ENCODE assay signal across 8 mouse cellular contexts in the genomic region with DNA sequence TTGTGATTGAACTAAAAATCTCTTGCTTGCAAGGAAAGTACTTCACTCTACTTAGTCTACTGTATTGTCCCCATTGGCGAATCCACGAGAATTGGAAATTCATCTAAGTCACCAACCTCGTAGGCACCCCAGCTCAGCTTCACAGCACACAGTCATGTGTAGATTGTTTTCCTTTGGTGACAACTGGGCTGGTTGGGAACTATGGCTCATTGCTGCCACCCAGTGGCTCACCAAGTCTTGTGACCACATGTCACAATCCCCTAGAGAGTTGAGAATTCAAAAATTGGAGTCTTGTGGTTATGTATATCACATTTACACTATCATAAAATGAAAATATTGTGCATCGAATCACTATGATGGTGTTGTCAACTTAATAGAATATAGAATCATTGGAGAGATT. TPM values are rescaled to one million over a fixed set of nuclear protein-coding genes. Genes with fewer than 3 reads are reported as not detected.
DNase-seq lines count a peak whose midpoint lies in the region; ATAC-seq and TF ChIP-seq lines count a peak whose summit lies in the region.

No protein-coding gene starts in this region.

- no peaks in the 10 kb centered on the region for H3K9me3 ChIP-seq in midbrain, embryonic 10.5 days (replicated peaks)
- no peaks in the 10 kb centered on the region for H3K9me3 ChIP-seq in midbrain, embryonic 13.5 days
- H3K9me3 ChIP-seq in MEL (replicated peaks; ENCODE audit: insufficient read depth, low read length) = no peaks in the 10 kb centered on the region

- TF ChIP-seq EP300 in MEL (IDR thresholded peaks at IDR 0.05; ENCODE audit: low read depth in 1 of 2, low read length in 2 of 2) = no peak

- H3K9ac ChIP-seq in midbrain, embryonic 13.5 days (replicated peaks) = no peak overlapping the region
- no peak overlapping the region for H3K9ac ChIP-seq in MEL (ENCODE audit: control insufficient read depth, low read depth, low read length, poor library complexity, severe bottlenecking)

- no peak for TF ChIP-seq POLR2A in MEL (IDR thresholded peaks at IDR 0.05; ENCODE audit: control insufficient read depth in 1 of 2, insufficient read depth in 1 of 2, low read depth in 1 of 2, low read length in 2 of 2, poor library complexity in 1 of 2)

- peak; percentile 54 to 76 (median 72) for TF ChIP-seq CTCF in MEL (IDR thresholded peaks at IDR 0.05 in 2 of 3, conservative IDR thresholded peaks at IDR 0.05 in 1 of 3; ENCODE audit: control insufficient read depth in 1 of 3, insufficient read depth in 1 of 3, low read depth in 2 of 3, low read length in 3 of 3, poor library complexity in 1 of 3, severe bottlenecking in 1 of 3)

- H3K27me3 ChIP-seq in midbrain, embryonic 10.5 days (ENCODE audit: low read depth, poor library complexity, severe bottlenecking) = no peaks in the 10 kb centered on the region
- no peaks in the 10 kb centered on the region for H3K27me3 ChIP-seq in midbrain, embryonic 13.5 days
- H3K27me3 ChIP-seq in MEL (ENCODE audit: control insufficient read depth in 1 of 2, insufficient read depth in 2 of 2, low read length in 2 of 2) = no peaks in the 10 kb centered on the region

- DNase-seq in midbrain, embryonic 10.5 days (ENCODE audit: low spot score) = peak; percentile 22
- peak; percentile 69 for DNase-seq in MEL (ENCODE audit: low read depth, low spot score)
- peak; percentile 14 for DNase-seq in c-Kit-positive CD71-negative TER-119-negative erythroid progenitor cells, embryonic 14.5 days (ENCODE audit: low read depth)
- peak; percentile 61 to 66 for DNase-seq in layer of hippocampus, postnatal 10 days (ENCODE audit: low spot score in 2 of 2)
- DNase-seq in naive thymus-derived CD4-positive, alpha-beta T cell, adult 2 months (ENCODE audit: low read depth) = peak; percentile 70

- H3K4me1 ChIP-seq in midbrain, embryonic 10.5 days = no peaks in the 10 kb centered on the region
- H3K4me1 ChIP-seq in midbrain, embryonic 13.5 days (replicated peaks) = no peaks in the 10 kb centered on the region
- 0 out of 4 replicates have a peak, but pooled peaks cover 0 to 1% of the 10 kb centered on the region in 2 experiments for H3K4me1 ChIP-seq in MEL (ENCODE audit: control insufficient read depth in 1 of 2, insufficient read depth in 2 of 2, low read length in 2 of 2)

- ATAC-seq in midbrain, embryonic 13.5 days = no peak
- ATAC-seq in granulocyte monocyte progenitor cell, adult 5-6 weeks (replicated peaks; ENCODE audit: poor library complexity, severe bottlenecking) = peak; percentile 65; the same call in 1 of the 2 replicates
- ATAC-seq in erythroid progenitor cell, adult 5-6 weeks (replicated peaks; ENCODE audit: low FRiP score, poor library complexity, severe bottlenecking) = no peak

- H3K27ac ChIP-seq in midbrain, embryonic 10.5 days (replicated peaks) = no peak overlapping the region
- no peak overlapping the region for H3K27ac ChIP-seq in midbrain, embryonic 13.5 days
- no peak overlapping the region for H3K27ac ChIP-seq in MEL (ENCODE audit: control insufficient read depth, low read depth, low read length)

- no peaks in the 10 kb centered on the region for H3K79me2 ChIP-seq in MEL (ENCODE audit: control insufficient read depth, insufficient read depth, low read length, poor library complexity)

- H3K4me3 ChIP-seq in midbrain, embryonic 10.5 days = no peak overlapping the region
- H3K4me3 ChIP-seq in midbrain, embryonic 13.5 days (replicated peaks) = no peak overlapping the region
- no peak overlapping the region for H3K4me3 ChIP-seq in MEL (ENCODE audit: control insufficient read depth in 1 of 2, insufficient read depth in 1 of 2, low read depth in 2 of 2, low read length in 2 of 2)

- no peak overlapping the region for H3K4me2 ChIP-seq in midbrain, embryonic 13.5 days (replicated peaks)

- no peaks in the 10 kb centered on the region for H3K36me3 ChIP-seq in midbrain, embryonic 10.5 days
- H3K36me3 ChIP-seq in midbrain, embryonic 13.5 days = no peaks in the 10 kb centered on the region
- no peaks in the 10 kb centered on the region for H3K36me3 ChIP-seq in MEL (ENCODE audit: control insufficient read depth in 1 of 2, insufficient read depth in 2 of 2, low read length in 2 of 2)

- WGBS in midbrain, embryonic 10.5 days = 74% methylated on average over 4 of the region's 4 CpGs
- WGBS in midbrain, embryonic 13.5 days = 56% methylated on average over 4 of the region's 4 CpGs

- peak; percentile 72 for TF ChIP-seq RAD21 in MEL (IDR thresholded peaks at IDR 0.05; ENCODE audit: low read depth, low read length)

TF ChIP-seq in MEL, 35 proteins besides CTCF, POLR2A, EP300 and RAD21:
- no peak for TF ChIP-seq POLR2AphosphoS2 (IDR thresholded peaks at IDR 0.05; ENCODE audit: low read length)
- no peak for TF ChIP-seq MAZ (IDR thresholded peaks at IDR 0.05; ENCODE audit: low read depth, low read length)
- no peak for TF ChIP-seq NRF1 (IDR thresholded peaks at IDR 0.05; ENCODE audit: insufficient read depth, low read depth, low read length, poor library complexity, severe bottlenecking)
- no peak for TF ChIP-seq MAFK (IDR thresholded peaks at IDR 0.05; ENCODE audit: borderline replicate concordance, low read depth, low read length)
- TF ChIP-seq HCFC1 (IDR thresholded peaks at IDR 0.05; ENCODE audit: low read depth, low read length) = no peak
- TF ChIP-seq MAX (IDR thresholded peaks at IDR 0.05; ENCODE audit: low read length) = peak; percentile 85
- TF ChIP-seq TAL1 (IDR thresholded peaks at IDR 0.05; ENCODE audit: low read length) = no peak
- TF ChIP-seq ZC3H11A (IDR thresholded peaks at IDR 0.05; ENCODE audit: low read depth, low read length) = peak; percentile 53
- TF ChIP-seq GABPA (IDR thresholded peaks at IDR 0.05; ENCODE audit: low read depth, low read length) = no peak
- no peak for TF ChIP-seq TCF12 (IDR thresholded peaks at IDR 0.05; ENCODE audit: low read depth, low read length)
- TF ChIP-seq SIN3A (IDR thresholded peaks at IDR 0.05; ENCODE audit: low read length) = peak; percentile 70
- peak; percentile 74 for TF ChIP-seq MXI1 (IDR thresholded peaks at IDR 0.05; ENCODE audit: low read depth, low read length)
- no peak for TF ChIP-seq ETS1 (IDR thresholded peaks at IDR 0.05; ENCODE audit: low read depth, low read length)
- TF ChIP-seq ZNF384 (IDR thresholded peaks at IDR 0.05; ENCODE audit: low read depth, low read length) = no peak
- no peak for TF ChIP-seq E2F4 (IDR thresholded peaks at IDR 0.05; ENCODE audit: borderline replicate concordance, low read depth, low read length)
- TF ChIP-seq CHD2 (IDR thresholded peaks at IDR 0.05; ENCODE audit: low read length) = no peak
- TF ChIP-seq USF1 (IDR thresholded peaks at IDR 0.05; ENCODE audit: low read depth, low read length) = peak; percentile 76
- peak; percentile 81 for TF ChIP-seq BHLHE40 (IDR thresholded peaks at IDR 0.05; ENCODE audit: borderline replicate concordance, low read depth, low read length)
- TF ChIP-seq GATA1 (IDR thresholded peaks at IDR 0.05; ENCODE audit: low read depth, low read length) = no peak
- TF ChIP-seq TBP (IDR thresholded peaks at IDR 0.05; ENCODE audit: low read depth, low read length) = no peak
- TF ChIP-seq ZMIZ1 (IDR thresholded peaks at IDR 0.05; ENCODE audit: low read depth, low read length) = no peak
- peak; percentile 75 for TF ChIP-seq SMC3 (IDR thresholded peaks at IDR 0.05; ENCODE audit: low read depth, low read length)
- no peak for TF ChIP-seq JUND (IDR thresholded peaks at IDR 0.05; ENCODE audit: low read depth, low read length)
- TF ChIP-seq MYC (IDR thresholded peaks at IDR 0.05; ENCODE audit: low read depth, low read length) = peak; percentile 88
- no peak for TF ChIP-seq NELFE (IDR thresholded peaks at IDR 0.05; ENCODE audit: low read depth, low read length)
- no peak for TF ChIP-seq CHD1 (IDR thresholded peaks at IDR 0.05; ENCODE audit: low read depth, low read length)

RNA-seq across cellular contexts. Expression of gene Plekhb2, which starts 47.1 kb away (rescaled TPM):
- polyA plus RNA-seq in midbrain, embryonic 10.5 days (2016; fragmentation: Nextera tagmentation; extraction: Ambion mirVana) = 50.8 and 56.8 TPM in 2 replicates
- polyA plus RNA-seq in midbrain, embryonic 13.5 days (2015; fragmentation: Nextera tagmentation; extraction: Ambion mirVana) = 59.4 and 62.7 TPM in 2 replicates
- total RNA-seq in MEL (2012; rRNA removed) = 14.6 and 16.8 TPM in 2 replicates
- 10 to 100 TPM in 1 of 2 experiments, not detected in 1; 22.2 TPM for polyA plus RNA-seq in MEL (2012; ENCODE audit: insufficient read depth in 1 of 2, insufficient read length in 2 of 2, low read depth in 1 of 2, low replicate concordance in 2 of 2, missing spikeins in 1 of 2)
- 26.0 and 29.6 TPM in 2 replicates for total RNA-seq in granulocyte monocyte progenitor cell, adult 5-6 weeks (2014; fragmentation: Nextera tagmentation)
- total RNA-seq in granulocyte monocyte progenitor cell, adult 5-6 weeks (2017) = 16.4 and 19.3 TPM in 2 replicates
- total RNA-seq in layer of hippocampus, postnatal 10 days (2021) = 100 to 1,000 TPM; 185 to 198 TPM
- total RNA-seq in erythroid progenitor cell, adult 5-6 weeks (2015; ENCODE audit: low replicate concordance) = 8.0 and 26.7 TPM in 2 replicates
- 2.5 and 2.7 TPM in 2 replicates for total RNA-seq in erythroid progenitor cell, adult 5-6 weeks (2017; ENCODE audit: low replicate concordance)

RNA-seq across cellular contexts. Expression of gene Fam168b, which starts 54.0 kb away (rescaled TPM):
- polyA plus RNA-seq in midbrain, embryonic 10.5 days (2016; fragmentation: Nextera tagmentation; extraction: Ambion mirVana) = 115 and 138 TPM in 2 replicates
- 131 and 143 TPM in 2 replicates for polyA plus RNA-seq in midbrain, embryonic 13.5 days (2015; fragmentation: Nextera tagmentation; extraction: Ambion mirVana)
- total RNA-seq in MEL (2012; rRNA removed) = 72.7 and 78.9 TPM in 2 replicates
- polyA plus RNA-seq in MEL (2012; ENCODE audit: insufficient read depth in 1 of 2, insufficient read length in 2 of 2, low read depth in 1 of 2, low replicate concordance in 2 of 2, missing spikeins in 1 of 2) = 100 to 1,000 TPM in 1 of 2 experiments, 10 to 100 TPM in 1; 97.4 to 136 TPM
- 45.7 and 55.5 TPM in 2 replicates for total RNA-seq in granulocyte monocyte progenitor cell, adult 5-6 weeks (2014; fragmentation: Nextera tagmentation)
- total RNA-seq in granulocyte monocyte progenitor cell, adult 5-6 weeks (2017) = 54.2 and 59.6 TPM in 2 replicates
- total RNA-seq in layer of hippocampus, postnatal 10 days (2021) = 100 to 1,000 TPM; 203 to 226 TPM
- 13.0 and 22.7 TPM in 2 replicates for total RNA-seq in erythroid progenitor cell, adult 5-6 weeks (2015; ENCODE audit: low replicate concordance)
- 21.2 and 33.5 TPM in 2 replicates for total RNA-seq in erythroid progenitor cell, adult 5-6 weeks (2017; ENCODE audit: low replicate concordance)

Comparison
In these comparisons a context has a peak if more than half of its experiments do, and no peak if none do; other contexts are left out.
1. DNase-seq: peak in every context shown above with its lines; median percentile 70 in naive thymus-derived CD4-positive, alpha-beta T cell, adult 2 months; 69 in MEL; 64 in layer of hippocampus, postnatal 10 days; 22 in midbrain, embryonic 10.5 days; 14 in c-Kit-positive CD71-negative TER-119-negative erythroid progenitor cells, embryonic 14.5 days.
2. RNA of gene Plekhb2, which starts 47.1 kb away (total RNA-seq): 185 to 198 TPM in layer of hippocampus, postnatal 10 days; 16.4 to 29.6 TPM in granulocyte monocyte progenitor cell, adult 5-6 weeks, 14.6 to 16.8 TPM in MEL and 2.5 to 26.7 TPM in erythroid progenitor cell, adult 5-6 weeks; every median in the first group is over 4 times any median in the second.